Mouse (Mus musculus) liver, adult 2 months (tissue): ENCODE results near the gene Fat3.

Experiments
- CTCF ChIP-seq: fragments of 200-500 bp; IDR thresholded peaks from 2 replicates; pipeline ENCODE4 v1.5.1; 2011; ENCODE audit warnings: low read depth, low read length, control low read depth
- POLR2A ChIP-seq: fragments of 200-500 bp; IDR thresholded peaks from 2 replicates; pipeline ENCODE4 v1.6.1; 2011; ENCODE audit warnings: low read length, control low read depth; ENCODE audit not compliant: insufficient read depth; ENCODE audit errors: extremely low read depth

- TF ChIP-seq CTCF (no peak), POLR2A (no peak)
These were observed 580.8 kb downstream of the Fat3 start for GRCm38 (mm10) chr9:15920271-15920670.
